Mouse (Mus musculus): ENCODE data around the gene Grik5. TPM values are rescaled to one million over a fixed set of nuclear protein-coding genes. Genes with fewer than 3 reads are reported as not detected.
A peak's percentile ranks its signal among the peaks of the same experiment; 100 is the strongest.

Gene Grik5
- polyA plus RNA-seq, 1 experiment from 2014 or later, result 0.86 TPM

GRCm38 (mm10) chr7:24964897-24965535 is 107.1 kb downstream of the Grik5 start:
- Histone ChIP-seq H3K27me3 (no peaks in the 10 kb centered on the region), H3K9ac (no peak overlapping the region), H3K36me3 (0 out of 2 replicates have a peak, but pooled peaks cover 3% of the 10 kb centered on the region), H3K4me3 (replicated peaks) (no peak overlapping the region), H3K4me2 (no peak overlapping the region), H3K9me3 (replicated peaks) (no peaks in the 10 kb centered on the region), H3K27ac (no peak overlapping the region), H3K4me1 (replicated peaks) (no peaks in the 10 kb centered on the region)
- DNase-seq (peak; percentile 42), ATAC-seq (ENCODE audit: low read depth) (no peak)
- WGBS (ENCODE audit: insufficient replicate concordance), result 4% methylated on average over 5 of the region's 5 CpGs

DNA sequence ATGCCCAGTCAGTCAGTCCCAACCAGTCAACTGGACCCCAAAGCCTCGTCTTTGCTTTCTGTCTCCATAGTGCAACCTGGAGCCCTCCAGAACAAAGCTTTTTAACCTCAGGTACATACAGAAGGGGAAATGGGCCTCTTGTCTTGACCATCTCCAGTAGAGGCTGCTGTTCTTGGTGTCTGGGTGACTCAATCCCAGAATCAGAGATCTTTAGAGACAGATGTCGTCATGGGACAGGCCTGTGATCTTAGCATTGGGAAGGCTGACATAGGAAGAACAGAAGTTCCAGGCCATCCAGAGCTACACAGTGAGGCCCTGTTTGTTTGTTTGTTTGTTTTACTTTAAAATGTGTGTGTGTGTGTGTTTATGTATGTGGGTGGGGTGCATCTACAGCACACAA is 107.9 kb downstream of the Grik5 start:
- H3K4me1 ChIP-seq (replicated peaks), result no peaks in the 10 kb centered on the region
- H3K27ac ChIP-seq, result no peak overlapping the region
- 42% methylated on average over 2 of the region's 2 CpGs for WGBS (ENCODE audit: insufficient replicate concordance)
- H3K9ac ChIP-seq, result no peak overlapping the region
- H3K4me3 ChIP-seq (replicated peaks), result no peak overlapping the region
- no peak overlapping the region for H3K4me2 ChIP-seq
- DNase-seq, result no peak
- no peak for ATAC-seq (ENCODE audit: low read depth)
- H3K36me3 ChIP-seq, result no peaks in the 10 kb centered on the region
- no peaks in the 10 kb centered on the region for H3K9me3 ChIP-seq (replicated peaks)
- H3K27me3 ChIP-seq, result no peaks in the 10 kb centered on the region

Small RNA genes lying within 50 kb of the gene (microRNA-seq; reads per million reads assigned to microRNA genes)
- 1.5 reads per million for gene Mir6537
- gene Mir7046, result not detected
- gene Mir7047, result not detected

Other genes with a start within 250 kb of the Grik5 start
- 1.9 and 2.5 TPM in 2 replicates for gene Gm9844, start 210.1 kb downstream of the Grik5 start, polyA plus RNA-seq (2015; fragmentation: Nextera tagmentation; extraction: Ambion mirVana)
- gene Lypd4, start 202.4 kb downstream of the Grik5 start, polyA plus RNA-seq (2015; fragmentation: Nextera tagmentation; extraction: Ambion mirVana), result not detected in 2 replicates
- gene Dmrtc2, start 202.3 kb downstream of the Grik5 start, polyA plus RNA-seq (2015; fragmentation: Nextera tagmentation; extraction: Ambion mirVana), result not detected in 2 replicates
- 1,483 and 1,612 TPM in 2 replicates for gene Rps19, start 188.0 kb downstream of the Grik5 start, polyA plus RNA-seq (2015; fragmentation: Nextera tagmentation; extraction: Ambion mirVana)
- 0.51 and 0.61 TPM in 2 replicates for gene Cd79a, start 175.0 kb downstream of the Grik5 start, polyA plus RNA-seq (2015; fragmentation: Nextera tagmentation; extraction: Ambion mirVana)
- 44.3 and 48.2 TPM in 2 replicates for gene Arhgef1, start 169.4 kb downstream of the Grik5 start, polyA plus RNA-seq (2015; fragmentation: Nextera tagmentation; extraction: Ambion mirVana)
- gene Gm4881, start 127.9 kb downstream of the Grik5 start, polyA plus RNA-seq (2015; fragmentation: Nextera tagmentation; extraction: Ambion mirVana), result not detected in 2 replicates
- gene Rabac1, start 99.6 kb downstream of the Grik5 start, polyA plus RNA-seq (2015; fragmentation: Nextera tagmentation; extraction: Ambion mirVana), result 56.4 and 59.5 TPM in 2 replicates
- 0.82 and 0.87 TPM in 2 replicates for gene Atp1a3, start 66.4 kb downstream of the Grik5 start, polyA plus RNA-seq (2015; fragmentation: Nextera tagmentation; extraction: Ambion mirVana)
- gene Zfp574, start 221 bp upstream of the Grik5 start, polyA plus RNA-seq (2015; fragmentation: Nextera tagmentation; extraction: Ambion mirVana), result 9.7 and 11.1 TPM in 2 replicates
- gene Pou2f2, start 107.4 kb upstream of the Grik5 start, polyA plus RNA-seq (2015; fragmentation: Nextera tagmentation; extraction: Ambion mirVana), result 1.5 and 1.6 TPM in 2 replicates
- gene Dedd2, start 148.3 kb upstream of the Grik5 start, polyA plus RNA-seq (2015; fragmentation: Nextera tagmentation; extraction: Ambion mirVana), result 27.0 and 27.6 TPM in 2 replicates
- gene Zfp526, start 149.1 kb upstream of the Grik5 start, polyA plus RNA-seq (2015; fragmentation: Nextera tagmentation; extraction: Ambion mirVana), result 2.0 and 2.1 TPM in 2 replicates
- 6.2 and 6.3 TPM in 2 replicates for gene Gsk3a, start 165.5 kb upstream of the Grik5 start, polyA plus RNA-seq (2015; fragmentation: Nextera tagmentation; extraction: Ambion mirVana)
- gene Erf, start 178.4 kb upstream of the Grik5 start, polyA plus RNA-seq (2015; fragmentation: Nextera tagmentation; extraction: Ambion mirVana), result 4.3 TPM in 2 replicates
- gene Cic, start 195.4 kb upstream of the Grik5 start, polyA plus RNA-seq (2015; fragmentation: Nextera tagmentation; extraction: Ambion mirVana), result 9.7 and 10.4 TPM in 2 replicates
- gene Pafah1b3, start 225.6 kb upstream of the Grik5 start, polyA plus RNA-seq (2015; fragmentation: Nextera tagmentation; extraction: Ambion mirVana), result 29.3 and 31.6 TPM in 2 replicates
- gene Prr19, start 229.1 kb upstream of the Grik5 start, polyA plus RNA-seq (2015; fragmentation: Nextera tagmentation; extraction: Ambion mirVana), result not detected in 2 replicates
- 0.10 TPM in 1 of 2 replicates, not detected in the other for gene Tmem145, start 233.8 kb upstream of the Grik5 start, polyA plus RNA-seq (2015; fragmentation: Nextera tagmentation; extraction: Ambion mirVana)
- 1.0 and 1.2 TPM in 2 replicates for gene Megf8, start 244.8 kb upstream of the Grik5 start, polyA plus RNA-seq (2015; fragmentation: Nextera tagmentation; extraction: Ambion mirVana)

Measured in liver, embryonic 13.5 days (tissue).